Mouse (Mus musculus): ENCODE measurements around the gene Grid1. TPM values are rescaled to one million over a fixed set of nuclear protein-coding genes. Genes with fewer than 3 reads are reported as not detected.

Grid1 gene
- total RNA-seq, 2 experiments from 2014 or later = not detected

DNA sequence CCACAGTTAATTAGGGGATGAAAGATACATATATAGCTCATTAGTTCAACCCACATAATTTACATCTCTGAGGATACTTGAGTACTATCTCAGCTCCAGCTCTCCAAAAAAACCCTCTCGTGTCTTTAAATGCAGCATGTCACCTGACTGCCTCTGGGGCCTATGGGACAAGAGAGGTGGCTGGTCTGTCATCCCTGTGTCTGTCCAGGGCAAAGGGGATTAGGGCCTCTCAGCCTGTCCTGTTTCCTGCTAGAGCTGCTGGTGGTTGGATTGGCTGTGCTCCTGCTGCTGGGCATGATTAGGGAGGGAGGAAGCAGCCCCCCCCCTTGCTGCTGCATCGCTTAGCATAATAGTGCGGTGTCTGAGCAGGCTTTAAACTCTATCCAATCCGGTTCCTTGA lies 88.9 kb downstream of the Grid1 start:
- no peak for ATAC-seq (replicated peaks; ENCODE audit: poor library complexity)

DNA sequence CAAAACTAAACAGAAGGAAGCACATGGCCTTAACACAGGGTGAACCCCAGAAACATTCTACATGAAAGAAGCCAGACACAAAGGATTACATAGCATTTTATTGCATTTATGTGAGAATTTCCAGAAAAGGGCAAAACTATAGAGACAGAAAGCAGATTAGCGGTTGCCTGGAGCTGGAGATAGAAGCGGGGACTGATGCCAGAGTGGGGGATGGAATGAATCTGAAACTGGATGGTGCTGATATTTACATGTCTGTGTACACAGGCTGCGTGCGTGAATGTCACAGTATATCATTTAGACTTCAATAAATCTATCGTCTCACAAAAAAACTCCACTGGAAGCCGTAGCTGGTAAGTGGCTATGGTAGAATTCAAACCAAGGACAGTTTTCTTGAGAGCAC lies 96.4 kb downstream of the Grid1 start:
- no peak for ATAC-seq (replicated peaks; ENCODE audit: poor library complexity)

- no peak for ATAC-seq (replicated peaks; ENCODE audit: poor library complexity)
Measured at GRCm38 (mm10) chr14:34917111-34917510, 97.2 kb downstream of the Grid1 start.

DNA sequence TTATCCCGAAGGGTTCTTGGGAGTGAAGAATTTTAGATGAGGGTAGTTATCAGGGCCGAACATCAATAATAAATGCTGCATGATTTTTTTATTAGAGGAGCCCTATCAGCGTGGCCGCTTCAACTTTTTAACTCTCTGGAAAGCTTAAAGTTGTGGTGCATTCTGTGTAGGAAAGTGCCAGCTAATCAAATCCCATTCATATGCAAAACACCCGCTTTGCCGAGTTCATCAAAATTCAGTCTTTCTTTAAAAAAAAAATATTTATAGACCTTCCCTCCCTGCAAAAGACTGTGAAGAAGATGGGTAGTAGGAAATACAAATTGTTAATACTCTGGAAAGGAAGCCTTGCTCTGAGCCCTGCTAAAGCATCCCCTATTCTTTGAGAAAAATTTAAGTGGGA lies 99.3 kb downstream of the Grid1 start:
- no peak for ATAC-seq (replicated peaks; ENCODE audit: poor library complexity)

DNA sequence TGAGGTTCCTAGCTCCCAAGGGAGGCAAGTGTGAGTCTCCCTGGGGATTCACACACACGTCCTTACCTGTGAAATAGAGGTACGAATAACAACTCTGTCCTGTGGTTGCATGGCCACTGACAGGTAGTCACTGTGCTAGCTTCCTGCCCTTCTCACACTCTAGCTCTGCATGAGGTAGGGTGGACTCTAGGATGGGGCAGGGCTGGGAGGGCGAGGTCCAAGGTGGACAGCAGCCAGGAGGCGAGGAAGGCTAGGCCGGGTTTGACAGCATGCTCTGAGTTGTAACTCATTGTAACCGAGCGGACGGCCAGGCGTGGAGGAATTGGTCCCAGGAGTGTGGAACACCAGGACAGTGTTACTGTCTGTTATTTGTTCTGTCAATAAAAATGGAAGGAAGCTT lies 101.4 kb downstream of the Grid1 start:
- no peak for ATAC-seq (replicated peaks; ENCODE audit: poor library complexity)

DNA sequence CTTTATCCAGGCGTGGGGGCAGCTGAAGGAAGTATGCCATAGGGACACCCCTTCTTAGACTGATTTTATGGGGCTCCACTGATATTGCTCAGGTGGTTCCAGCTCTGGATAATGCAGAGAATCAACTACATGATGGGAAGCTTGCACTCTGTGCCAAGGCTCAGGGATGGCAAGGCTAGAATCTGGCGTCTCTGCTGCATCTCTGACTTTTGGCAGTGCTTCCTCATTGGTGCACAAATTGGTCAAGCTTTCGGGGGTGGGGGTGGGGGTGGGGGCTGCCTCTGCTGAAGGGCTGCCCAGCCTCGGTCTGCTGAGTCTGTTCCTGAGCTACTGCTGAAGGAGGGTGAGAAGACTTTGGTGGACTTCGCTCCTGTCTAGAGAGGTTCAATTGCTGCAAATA lies 105.1 kb downstream of the Grid1 start:
- ATAC-seq (replicated peaks; ENCODE audit: poor library complexity) = no peak

DNA sequence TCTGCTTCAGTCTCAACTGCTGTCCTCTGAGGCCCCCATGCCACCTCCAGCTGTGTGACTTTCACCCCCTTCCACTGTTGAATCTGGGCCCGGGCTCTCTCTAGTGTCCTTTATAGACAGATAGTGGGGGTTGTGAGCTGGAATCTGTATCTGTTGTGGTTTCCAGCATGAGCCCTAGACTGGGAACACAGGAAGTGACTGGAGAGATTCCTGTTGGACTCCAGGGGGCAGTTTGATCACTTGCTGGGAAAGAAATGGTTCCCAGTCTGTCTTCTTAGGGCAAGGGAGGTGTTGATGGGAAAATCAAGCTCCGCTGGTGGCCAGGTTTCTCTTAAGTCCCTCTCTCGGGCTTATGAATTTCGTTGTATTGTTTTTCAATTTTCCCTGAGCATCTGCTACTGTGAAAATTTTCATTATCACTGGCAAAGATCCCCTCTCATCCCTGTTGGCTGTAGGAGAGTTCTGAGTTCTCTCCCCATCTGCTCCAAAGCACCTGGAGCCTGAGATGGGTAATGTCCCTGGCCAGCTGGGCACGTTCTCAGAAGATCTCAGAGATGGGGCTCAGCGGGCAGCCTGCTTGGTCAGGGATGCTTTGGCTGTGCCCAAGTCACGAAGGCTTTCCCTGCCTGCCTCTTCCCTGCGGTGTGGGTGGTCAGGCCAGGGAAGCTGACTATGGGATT lies 110.3 kb downstream of the Grid1 start:
- no peak for ATAC-seq (replicated peaks; ENCODE audit: poor library complexity)

DNA sequence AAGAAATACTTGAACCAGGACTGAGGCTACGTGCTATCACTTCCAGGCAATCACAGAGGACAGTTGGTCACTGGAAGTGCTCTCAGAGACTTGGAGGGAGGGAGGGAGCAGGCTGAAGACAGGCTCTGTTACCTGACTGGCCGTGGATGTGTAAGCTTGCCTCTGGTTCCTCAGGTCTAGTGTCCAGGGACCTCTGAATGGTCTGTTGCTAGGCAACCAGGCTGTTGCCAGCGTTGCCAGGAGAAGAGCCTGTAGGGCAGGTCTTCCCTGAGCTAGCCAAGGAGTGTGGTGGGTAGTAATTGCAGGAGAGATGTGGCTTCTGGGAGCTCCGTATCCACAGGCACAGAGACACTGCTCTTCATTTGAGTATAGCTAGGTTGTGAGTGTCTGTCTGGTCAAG lies 113.3 kb downstream of the Grid1 start:
- ATAC-seq (replicated peaks; ENCODE audit: poor library complexity) = no peak

DNA sequence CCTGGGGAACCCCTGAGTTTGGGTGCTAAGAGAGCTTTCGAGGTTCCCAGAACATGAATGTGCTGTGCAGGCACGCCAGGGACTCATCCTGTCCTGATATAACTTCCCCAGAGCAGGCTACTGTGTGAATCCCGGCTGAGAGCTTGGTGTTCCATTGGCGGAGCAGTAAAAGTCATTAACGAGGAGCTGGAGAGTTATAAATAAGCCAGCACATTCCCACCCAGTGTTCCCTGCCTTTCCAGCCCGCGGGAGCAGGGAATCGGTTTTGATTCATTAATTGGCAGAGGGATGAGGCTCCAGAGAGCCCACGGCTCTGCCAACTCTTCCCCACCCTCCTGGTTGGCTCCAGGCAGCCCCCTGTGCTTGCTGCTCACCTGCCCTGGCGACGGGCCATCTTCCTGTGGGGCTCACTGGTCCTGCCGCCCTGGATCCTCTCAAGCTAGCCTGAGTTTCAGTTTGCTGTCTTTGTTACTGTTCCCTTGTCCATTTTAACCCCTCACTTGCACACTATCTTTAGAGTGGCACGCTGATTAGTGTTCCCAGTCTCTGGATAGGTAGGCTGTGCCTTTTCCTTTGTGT lies 116.4 kb downstream of the Grid1 start:
- no peak for ATAC-seq (replicated peaks; ENCODE audit: poor library complexity)

- no peak for ATAC-seq (replicated peaks; ENCODE audit: poor library complexity)
Measured at GRCm38 (mm10) chr14:34944390-34944979, 124.6 kb downstream of the Grid1 start.

GRCm38 (mm10) chr14:34945471-34946313 lies 125.8 kb downstream of the Grid1 start:
- no peak for ATAC-seq (replicated peaks; ENCODE audit: poor library complexity)

GRCm38 (mm10) chr14:34946314-34946583 lies 126.3 kb downstream of the Grid1 start:
- no peak for ATAC-seq (replicated peaks; ENCODE audit: poor library complexity)

- no peak for ATAC-seq (replicated peaks; ENCODE audit: poor library complexity)
Measured at GRCm38 (mm10) chr14:34948249-34948648, 128.3 kb downstream of the Grid1 start.

DNA sequence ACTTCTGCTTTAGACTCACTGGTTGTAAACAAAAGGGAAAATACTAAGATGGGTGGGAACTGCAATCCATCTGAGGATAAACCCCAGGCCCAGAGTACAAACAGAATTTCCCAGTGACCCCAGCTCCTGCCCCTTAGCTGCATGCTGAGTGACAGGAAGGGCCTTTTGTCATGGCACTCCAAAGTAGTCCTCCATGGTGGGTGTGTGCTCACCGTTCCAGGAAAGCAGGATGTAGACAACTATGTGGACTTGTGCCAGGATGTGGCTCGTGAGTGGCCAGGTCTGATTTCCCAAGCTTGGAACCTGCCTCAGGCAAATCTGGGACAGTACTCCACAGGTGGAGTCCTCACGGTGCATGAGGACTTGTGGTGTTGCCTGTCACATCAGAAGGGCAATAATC lies 132.4 kb downstream of the Grid1 start:
- no peak for ATAC-seq (replicated peaks; ENCODE audit: poor library complexity)

GRCm38 (mm10) chr14:34953566-34953965 lies 133.7 kb downstream of the Grid1 start:
- no peak for ATAC-seq (replicated peaks; ENCODE audit: poor library complexity)

DNA sequence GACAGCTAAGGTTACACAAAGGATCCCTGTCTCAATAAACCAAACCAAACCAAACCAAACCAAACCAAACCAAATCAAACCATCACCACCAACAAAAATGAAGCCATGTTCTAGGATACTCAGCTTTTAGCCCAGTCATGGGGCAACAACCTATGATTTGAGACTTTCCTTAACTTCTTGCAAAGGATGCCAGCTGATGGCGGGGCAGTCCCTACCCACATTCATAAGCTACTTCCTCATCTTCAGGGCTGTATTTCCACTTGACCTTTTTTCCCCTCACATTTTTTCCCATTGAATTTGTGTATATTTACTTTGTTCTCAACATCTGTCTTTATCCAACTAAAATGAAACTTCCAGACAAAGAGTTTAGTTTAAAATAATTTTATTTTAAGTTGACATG lies 135.8 kb downstream of the Grid1 start:
- no peak for ATAC-seq (replicated peaks; ENCODE audit: poor library complexity)

- no peak for ATAC-seq (replicated peaks; ENCODE audit: poor library complexity)
Measured at GRCm38 (mm10) chr14:34960227-34960626, 140.3 kb downstream of the Grid1 start.

DNA sequence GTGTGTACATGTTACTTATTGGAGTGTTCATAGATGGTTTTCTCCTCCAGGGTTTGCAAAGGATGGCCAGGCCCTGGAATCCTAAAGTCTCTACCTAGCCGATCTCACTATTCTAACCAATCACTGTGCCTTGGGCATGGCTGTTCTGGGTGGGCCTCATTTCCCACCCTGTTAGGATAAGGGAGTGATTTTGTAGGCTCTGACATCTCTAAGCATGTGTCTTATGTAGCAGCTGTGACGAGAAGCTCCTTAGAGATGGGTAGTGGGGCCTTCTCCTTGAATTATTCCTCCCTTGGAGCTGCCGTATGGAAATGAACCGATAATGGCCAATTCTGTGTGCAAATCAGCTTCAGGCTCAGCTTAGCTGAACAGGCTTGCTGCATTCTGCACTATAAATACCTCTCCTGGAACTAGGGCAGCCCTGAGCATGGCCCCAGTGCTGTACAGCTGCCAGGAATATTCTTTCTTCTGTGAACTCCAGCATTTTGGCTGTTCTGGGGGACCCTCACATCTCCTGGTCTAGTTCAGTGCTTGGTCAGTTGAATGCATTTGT lies 143.8 kb downstream of the Grid1 start:
- ATAC-seq (replicated peaks; ENCODE audit: poor library complexity) = no peak

- ATAC-seq (replicated peaks; ENCODE audit: poor library complexity) = no peak
Measured at GRCm38 (mm10) chr14:34969102-34969819, 149.4 kb downstream of the Grid1 start.

DNA sequence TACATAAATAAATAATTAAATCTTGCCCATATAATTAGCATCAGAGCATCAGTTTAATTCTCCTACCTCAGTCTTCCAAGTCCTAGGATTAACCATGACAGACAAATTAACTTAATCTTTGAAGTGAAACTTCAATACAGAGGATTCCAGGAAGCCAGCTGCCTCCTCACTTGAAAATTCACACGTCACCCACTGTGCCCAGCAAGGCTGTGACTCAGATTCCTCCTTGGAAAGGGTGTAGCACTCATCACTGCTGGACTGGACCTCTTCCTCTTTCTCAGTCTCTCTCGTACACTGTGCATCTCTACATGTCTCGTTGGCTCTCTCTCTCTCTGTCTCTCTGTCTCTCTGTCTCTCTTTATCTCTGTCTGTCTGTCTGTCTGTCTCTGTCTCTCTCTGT lies 153.0 kb downstream of the Grid1 start:
- no peak for ATAC-seq (replicated peaks; ENCODE audit: poor library complexity)

GRCm38 (mm10) chr14:34980756-34981155 lies 160.8 kb downstream of the Grid1 start:
- no peak for ATAC-seq (replicated peaks; ENCODE audit: poor library complexity)
